Mouse (Mus musculus) heart, embryonic 14.5 days (tissue): ENCODE data around the gene Mrps7. TPM values are rescaled to one million over a fixed set of nuclear protein-coding genes. Genes with fewer than 3 reads are reported as not detected.
A peak's percentile ranks its signal among the peaks of the same experiment; 100 is the strongest.

Experiments
- ATAC-seq: fragments of 200-750 bp; cut with Nextera tagmentation; 2 replicates; pipeline ENCODE4 v1.8.0; 2017; ENCODE audit warnings: low read depth, moderate TSS enrichment; ENCODE audit not compliant: insufficient number of reproducible peaks, insufficient read depth, low FRiP score
- H3K27ac ChIP-seq, 2 experiments: fragments of 200-500 bp in 1 of 2; fragments of 300-500 bp in 1 of 2; sonication (generic) in 1 of 2; replicated peaks in 1 of 2; 2 replicates each; pipeline ENCODE4 v1.5.1; 2012 to 2014; ENCODE audit warnings: low read depth in 2 of 2, low read length in 2 of 2, control low read depth in 1 of 2, mild to moderate bottlenecking in 1 of 2, mixed read lengths in 1 of 2; ENCODE audit not compliant: control insufficient read depth in 1 of 2, insufficient read depth in 1 of 2
- H3K27me3 ChIP-seq: fragments of 300-500 bp; sonication (generic); 2 replicates; pipeline ENCODE4 v1.6.1; 2014; ENCODE audit warnings: mild to moderate bottlenecking, low read length, control low read depth; ENCODE audit not compliant: control insufficient read depth, insufficient read depth
- H3K36me3 ChIP-seq: fragments of 300-500 bp; sonication (generic); 2 replicates; pipeline ENCODE4 v1.6.1; 2014; ENCODE audit warnings: mild to moderate bottlenecking, control low read depth, low read length, mixed read lengths; ENCODE audit not compliant: control insufficient read depth, insufficient read depth
- H3K4me1 ChIP-seq, 2 experiments: fragments of 200-500 bp in 1 of 2; fragments of 300-500 bp in 1 of 2; sonication (generic) in 1 of 2; 2 replicates each; pipeline ENCODE4 v1.6.1; 2012 to 2014; ENCODE audit warnings: low read length in 2 of 2, control low read depth in 1 of 2, mixed read lengths in 1 of 2; ENCODE audit not compliant: control insufficient read depth in 2 of 2, insufficient read depth in 2 of 2
- H3K4me2 ChIP-seq: fragments of 300-500 bp; sonication (generic); 2 replicates; pipeline ENCODE4 v1.6.1; 2014; ENCODE audit warnings: mild to moderate bottlenecking, low read length
- H3K4me3 ChIP-seq, 2 experiments: fragments of 200-500 bp in 1 of 2; fragments of 300-500 bp in 1 of 2; sonication (generic) in 1 of 2; 2 replicates each; pipeline ENCODE4 v1.5.1; 2012 to 2014; ENCODE audit warnings: low read length in 2 of 2, mild to moderate bottlenecking in 2 of 2, control low read depth in 1 of 2, low read depth in 1 of 2, moderate library complexity in 1 of 2; ENCODE audit not compliant: control insufficient read depth in 1 of 2, insufficient read depth in 1 of 2
- H3K9ac ChIP-seq: fragments of 300-500 bp; sonication (generic); 2 replicates; pipeline ENCODE4 v1.6.1; 2014; ENCODE audit warnings: mild to moderate bottlenecking, low read length
- H3K9me3 ChIP-seq: fragments of 300-500 bp; sonication (generic); 2 replicates; pipeline ENCODE4 v1.6.1; 2016; ENCODE audit warnings: low read length, control low read depth; ENCODE audit not compliant: control insufficient read depth
- WGBS: fragments of 180-500 bp; shearing (Covaris S2); extraction: QIAGEN DNeasy Blood & Tissue Kit; methylation state at CpG from one replicate; pipeline ENCODE4 v1.1.7; 2014; 5-methylcytosine and 5-hydroxymethylcytosine counted together
- polyA plus RNA-seq: library from polyadenylated mRNA; unstranded; fragments of >200 nt; fragmentation: Nextera tagmentation; extraction: Ambion mirVana; gene quantifications from 2 replicates; pipeline ENCODE4 v1.2.1, GENCODE M21; 2014

Mrps7 gene
- polyA plus RNA-seq, 1 experiment from 2014 or later: 87.4 TPM

GRCm38 (mm10) chr11:115615108-115615825 lies 11.5 kb downstream of the Mrps7 start:
- Histone ChIP-seq H3K36me3 (peaks cover 49% of the 10 kb centered on the region), H3K27ac (peak overlapping the region; percentile 21 to 26; a peak in 3 of 4 replicates), H3K4me2 (0 out of 2 replicates have a peak overlapping the region, but pooled peaks have one; percentile 1), H3K27me3 (no peaks in the 10 kb centered on the region), H3K4me3 (no peak overlapping the region), H3K9me3 (no peaks in the 10 kb centered on the region), H3K9ac (peak overlapping the region; percentile 38; the same call in 1 of the 2 replicates), H3K4me1 (peaks cover 19 to 36% of the 10 kb centered on the region in 2 experiments; a peak in 3 of 4 replicates)
- no peak for ATAC-seq
- 69% methylated on average over 15 of the region's 15 CpGs for WGBS

- Histone ChIP-seq H3K4me2 (no peak overlapping the region), H3K36me3 (peaks cover 54% of the 10 kb centered on the region), H3K9me3 (no peaks in the 10 kb centered on the region), H3K27me3 (no peaks in the 10 kb centered on the region), H3K27ac (no peak overlapping the region), H3K9ac (no peak overlapping the region), H3K4me3 (no peak overlapping the region), H3K4me1 (peaks cover 19 to 36% of the 10 kb centered on the region in 2 experiments; a peak in 3 of 4 replicates)
- 83% methylated on average over 6 of the region's 6 CpGs for WGBS
- no peak for ATAC-seq
Measured at GRCm38 (mm10) chr11:115615875-115616274, 12.2 kb downstream of the Mrps7 start.

DNA sequence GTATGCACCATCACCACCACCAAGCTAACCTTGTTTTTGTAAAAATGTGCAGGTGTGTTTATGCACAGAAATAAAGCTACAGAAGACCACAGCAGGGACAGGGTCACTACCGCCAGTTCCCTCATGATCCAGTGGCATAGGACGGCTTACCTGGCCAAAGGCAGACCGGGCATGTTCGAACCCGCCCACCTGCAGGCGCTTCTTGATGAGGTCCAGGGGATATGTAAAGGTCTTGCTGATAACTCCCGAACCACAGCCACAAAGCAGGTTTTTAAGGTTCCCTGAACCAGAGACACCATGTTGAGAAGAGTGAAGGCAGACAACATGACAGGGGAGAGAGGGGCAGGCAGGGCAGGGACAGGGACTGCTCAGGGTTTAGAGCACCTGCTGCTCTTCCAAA lies 12.6 kb downstream of the Mrps7 start:
- no peak overlapping the region for H3K4me2 ChIP-seq
- WGBS: 90% methylated on average over 7 of the region's 7 CpGs
- H3K4me3 ChIP-seq: no peak overlapping the region
- no peaks in the 10 kb centered on the region for H3K27me3 ChIP-seq
- H3K9ac ChIP-seq: no peak overlapping the region
- no peak for ATAC-seq
- no peaks in the 10 kb centered on the region for H3K9me3 ChIP-seq
- H3K27ac ChIP-seq: no peak overlapping the region
- peaks cover 19 to 36% of the 10 kb centered on the region in 2 experiments; a peak in 3 of 4 replicates for H3K4me1 ChIP-seq
- peaks cover 59% of the 10 kb centered on the region for H3K36me3 ChIP-seq

DNA sequence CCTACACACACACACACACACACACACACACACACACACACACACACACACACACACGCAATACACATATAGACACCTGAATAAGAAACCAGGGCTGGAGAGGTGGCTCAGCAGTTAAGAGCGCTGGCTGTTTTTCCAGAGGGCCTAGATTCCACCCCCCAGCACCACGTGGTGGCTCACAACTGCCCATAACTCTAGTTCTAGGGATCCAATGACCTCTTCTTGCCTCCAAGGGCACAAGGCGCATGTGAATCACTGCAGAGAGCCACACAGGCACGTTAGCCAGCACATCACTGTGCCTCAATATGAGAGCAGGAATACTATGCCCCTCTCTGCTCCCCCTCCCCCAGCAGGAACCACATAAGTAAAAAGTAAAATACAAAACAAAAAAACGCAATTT lies 13.2 kb downstream of the Mrps7 start:
- Histone ChIP-seq H3K9me3 (no peaks in the 10 kb centered on the region), H3K27me3 (no peaks in the 10 kb centered on the region), H3K27ac (peak overlapping the region in 1 of 2 experiments; percentile 21; a peak in 1 of 4 replicates), H3K4me2 (no peak overlapping the region), H3K36me3 (peaks cover 62% of the 10 kb centered on the region), H3K4me1 (peaks cover 15 to 31% of the 10 kb centered on the region in 2 experiments; a peak in 3 of 4 replicates), H3K4me3 (no peak overlapping the region), H3K9ac (peak overlapping the region; percentile 14; the same call in 1 of the 2 replicates)
- WGBS: 65% methylated on average over 6 of the region's 6 CpGs
- no peak for ATAC-seq

DNA sequence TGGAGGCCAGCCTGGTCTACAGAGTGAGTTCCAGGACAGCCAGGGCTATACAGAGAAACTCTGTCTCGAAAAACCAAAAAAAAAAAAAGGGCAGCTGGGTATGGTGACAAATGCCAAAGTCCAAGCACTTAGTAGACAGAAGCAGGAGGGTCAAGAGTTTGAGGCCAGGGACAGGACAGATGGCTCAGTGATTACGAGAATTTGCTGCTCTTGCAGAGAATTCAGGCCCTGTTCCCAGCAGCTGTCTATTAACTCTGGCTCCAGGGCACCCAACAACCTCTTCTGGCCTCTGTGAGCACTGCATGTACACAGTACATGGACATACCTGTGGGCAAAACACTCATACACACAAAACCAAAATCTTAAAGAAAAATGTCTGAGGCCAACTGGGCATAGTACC lies 14.3 kb downstream of the Mrps7 start:
- peaks cover 14 to 28% of the 10 kb centered on the region in 2 experiments; a peak in 3 of 4 replicates for H3K4me1 ChIP-seq
- no peak for ATAC-seq
- no peak overlapping the region for H3K4me2 ChIP-seq
- H3K9me3 ChIP-seq: no peaks in the 10 kb centered on the region
- no peak overlapping the region for H3K27ac ChIP-seq
- no peak overlapping the region for H3K4me3 ChIP-seq
- H3K9ac ChIP-seq: no peak overlapping the region
- 88% methylated on average over 2 of the region's 2 CpGs for WGBS
- H3K36me3 ChIP-seq: peaks cover 73% of the 10 kb centered on the region
- H3K27me3 ChIP-seq: no peaks in the 10 kb centered on the region

- no peak for ATAC-seq
- H3K9ac ChIP-seq: no peak overlapping the region
- H3K4me1 ChIP-seq: peaks cover 10 to 19% of the 10 kb centered on the region in 2 experiments; a peak in 3 of 4 replicates
- no peak overlapping the region for H3K4me2 ChIP-seq
- 89% methylated on average over 16 of the region's 16 CpGs for WGBS
- H3K27me3 ChIP-seq: no peaks in the 10 kb centered on the region
- no peaks in the 10 kb centered on the region for H3K9me3 ChIP-seq
- H3K4me3 ChIP-seq: no peak overlapping the region
- H3K36me3 ChIP-seq: peaks cover 81% of the 10 kb centered on the region
- no peak overlapping the region for H3K27ac ChIP-seq
Measured at GRCm38 (mm10) chr11:115618732-115619516, 15.2 kb downstream of the Mrps7 start.

GRCm38 (mm10) chr11:115619949-115620348 lies 16.2 kb downstream of the Mrps7 start:
- H3K27ac ChIP-seq: no peak overlapping the region
- H3K36me3 ChIP-seq: peaks cover 79% of the 10 kb centered on the region
- 94% methylated on average over 7 of the region's 7 CpGs for WGBS
- no peak for ATAC-seq
- H3K4me3 ChIP-seq: no peak overlapping the region
- H3K9me3 ChIP-seq: no peaks in the 10 kb centered on the region
- no peaks in the 10 kb centered on the region for H3K27me3 ChIP-seq
- H3K9ac ChIP-seq: no peak overlapping the region
- H3K4me1 ChIP-seq: peaks cover 10 to 14% of the 10 kb centered on the region in 2 experiments; a peak in 3 of 4 replicates
- H3K4me2 ChIP-seq: no peak overlapping the region
